Mouse (Mus musculus): Measurements from ENCODE around the gene Dtd1.

The Dtd1 gene

DNA sequence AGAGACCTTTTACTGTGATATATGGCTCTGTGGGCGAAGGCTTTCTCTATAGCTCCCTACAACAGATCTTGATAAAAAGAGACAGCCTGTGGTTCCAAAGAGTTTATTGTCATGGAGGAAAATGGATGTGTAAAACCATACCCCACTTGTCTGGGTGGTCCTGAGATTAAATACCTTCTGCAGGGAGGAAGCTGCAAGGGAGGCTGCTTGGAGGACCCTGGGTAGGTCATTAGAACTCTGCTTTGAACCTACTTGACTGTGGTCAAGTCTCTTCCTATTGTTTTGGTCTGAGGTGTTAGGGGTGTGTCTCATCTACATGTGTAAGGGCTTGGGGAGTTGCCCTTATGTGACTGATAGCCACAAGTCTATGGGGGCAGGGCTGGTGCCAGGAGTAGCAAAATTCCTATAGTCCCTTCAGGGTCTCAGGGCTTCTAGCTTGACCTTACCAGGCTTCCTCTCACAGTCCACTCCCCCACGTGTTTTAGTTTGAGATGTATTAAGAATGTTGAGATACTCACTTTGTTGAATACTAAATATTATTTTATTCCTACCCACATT, 115.6 kb downstream of the Dtd1 start:
- no peak for DNase-seq (ENCODE audit: low spot score in 2 of 2)

DNA sequence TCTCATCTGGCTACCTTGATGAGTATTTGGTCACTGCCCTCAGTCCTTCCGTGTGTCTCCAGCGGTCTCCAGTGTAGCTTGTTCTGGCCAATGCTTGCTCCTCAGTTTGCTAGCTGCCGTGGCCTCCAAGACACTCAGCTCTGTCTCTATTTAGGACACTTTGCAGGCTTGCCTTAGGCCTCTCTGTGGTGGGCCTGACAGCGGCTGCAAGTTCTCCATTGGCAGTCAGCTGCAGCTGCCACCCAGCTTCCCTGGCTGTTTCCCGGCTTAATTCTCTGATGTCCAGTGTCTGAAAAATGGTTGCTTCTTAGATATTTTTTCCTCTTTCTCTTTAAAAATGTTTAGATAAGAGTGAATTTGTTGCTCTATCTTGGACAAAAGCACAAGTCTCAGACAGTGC, 116.6 kb downstream of the Dtd1 start:
- no peak for DNase-seq (ENCODE audit: low spot score in 2 of 2)

GRCm38 (mm10) chr2:144718273-144718672, 118.6 kb downstream of the Dtd1 start:
- DNase-seq (ENCODE audit: low spot score in 2 of 2): no peak

GRCm38 (mm10) chr2:144719294-144719693, 119.6 kb downstream of the Dtd1 start:
- DNase-seq (ENCODE audit: low spot score in 2 of 2): no peak

GRCm38 (mm10) chr2:144719718-144720117, 120.0 kb downstream of the Dtd1 start:
- no peak for DNase-seq (ENCODE audit: low spot score in 2 of 2)

GRCm38 (mm10) chr2:144720407-144720959, 120.8 kb downstream of the Dtd1 start:
- DNase-seq (ENCODE audit: low spot score in 2 of 2): no peak

- no peak for DNase-seq (ENCODE audit: low spot score in 2 of 2)
Observed at GRCm38 (mm10) chr2:144724679-144725078, 125.0 kb downstream of the Dtd1 start.

- no peak for DNase-seq (ENCODE audit: low spot score in 2 of 2)
Observed at GRCm38 (mm10) chr2:144727136-144727535, 127.4 kb downstream of the Dtd1 start.

DNA sequence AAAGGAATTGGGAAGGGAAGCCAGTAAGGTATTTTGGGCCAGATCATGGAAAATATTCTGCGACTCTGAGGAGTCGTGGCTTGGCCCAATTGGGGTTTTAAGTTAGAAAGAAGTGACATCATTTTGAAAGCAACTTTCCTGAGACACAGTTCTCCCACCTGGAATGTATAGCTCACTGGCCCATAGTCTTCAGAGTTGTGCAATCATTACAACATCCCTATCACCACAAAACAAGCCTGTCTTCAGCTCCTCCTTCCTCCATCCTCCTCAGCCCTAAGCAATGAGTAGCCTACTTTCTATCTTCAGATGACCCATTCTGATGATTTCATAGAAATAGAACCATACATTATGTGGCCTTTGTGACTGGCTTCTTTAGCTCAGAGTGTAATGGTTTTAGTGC, 130.1 kb downstream of the Dtd1 start:
- no peak for DNase-seq (ENCODE audit: low spot score in 2 of 2)

GRCm38 (mm10) chr2:144738161-144738560, 138.5 kb downstream of the Dtd1 start:
- no peak for DNase-seq (ENCODE audit: low spot score in 2 of 2)

DNA sequence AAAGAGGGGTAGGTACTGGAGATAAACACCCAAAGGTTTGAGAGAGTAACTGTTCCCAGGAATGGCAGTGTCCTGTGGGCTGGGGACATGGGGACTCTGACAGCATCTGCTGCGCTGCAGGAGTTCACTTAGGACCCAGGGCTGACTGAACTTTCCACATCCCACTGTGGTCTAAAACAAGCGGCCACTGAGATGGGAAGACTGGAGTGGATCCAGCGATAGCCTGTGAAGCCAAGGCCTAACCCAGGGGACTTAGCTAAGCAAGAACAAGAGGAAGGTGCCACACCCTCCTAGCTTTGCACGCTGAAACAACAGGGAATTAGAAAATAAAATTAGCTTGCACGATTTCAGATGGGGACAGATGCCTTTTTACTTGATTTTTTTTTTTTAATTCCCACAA, 138.9 kb downstream of the Dtd1 start:
- no peak for DNase-seq (ENCODE audit: low spot score in 2 of 2)

DNA sequence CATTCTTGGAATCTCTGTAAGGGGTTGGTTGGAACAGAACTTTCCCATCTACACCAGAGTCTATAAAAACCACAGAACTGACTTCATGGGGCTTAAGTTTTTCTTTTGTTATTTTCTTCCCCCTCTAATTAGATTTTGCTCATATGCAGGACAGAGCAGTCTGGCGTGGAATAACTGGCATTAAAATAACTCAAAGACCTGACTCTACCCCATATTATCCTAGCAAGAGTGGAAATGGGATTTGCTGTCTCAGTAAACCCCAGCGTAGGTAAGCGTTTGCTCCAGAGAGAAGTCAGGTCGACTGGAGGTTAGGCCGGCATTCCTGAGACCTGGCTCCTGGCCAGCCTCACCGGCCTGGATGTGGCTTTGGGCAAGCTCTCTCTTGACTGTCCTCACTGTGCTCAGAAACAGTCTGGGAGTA, 140.9 kb downstream of the Dtd1 start:
- no peak for DNase-seq (ENCODE audit: low spot score in 2 of 2)

DNA sequence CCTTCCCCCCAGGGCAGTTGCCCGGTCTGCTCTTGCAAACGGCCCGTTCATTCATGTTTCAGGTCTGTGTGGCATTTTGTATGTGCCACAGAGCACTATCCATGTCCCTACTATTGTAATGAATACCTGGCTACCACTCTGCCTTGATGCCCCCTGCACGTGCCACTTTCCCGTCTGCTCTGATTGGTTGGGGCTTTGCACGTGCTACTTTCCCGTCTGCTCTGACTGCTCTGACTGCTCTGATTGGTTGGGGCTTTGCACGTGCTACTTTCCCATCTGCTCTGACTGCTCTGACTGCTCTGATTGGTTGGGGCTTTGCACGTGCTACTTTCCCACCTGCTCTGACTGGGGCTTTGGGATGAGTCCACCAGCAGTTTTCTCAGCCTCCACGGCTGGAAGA, 142.3 kb downstream of the Dtd1 start:
- no peak for DNase-seq (ENCODE audit: low spot score in 2 of 2)

DNA sequence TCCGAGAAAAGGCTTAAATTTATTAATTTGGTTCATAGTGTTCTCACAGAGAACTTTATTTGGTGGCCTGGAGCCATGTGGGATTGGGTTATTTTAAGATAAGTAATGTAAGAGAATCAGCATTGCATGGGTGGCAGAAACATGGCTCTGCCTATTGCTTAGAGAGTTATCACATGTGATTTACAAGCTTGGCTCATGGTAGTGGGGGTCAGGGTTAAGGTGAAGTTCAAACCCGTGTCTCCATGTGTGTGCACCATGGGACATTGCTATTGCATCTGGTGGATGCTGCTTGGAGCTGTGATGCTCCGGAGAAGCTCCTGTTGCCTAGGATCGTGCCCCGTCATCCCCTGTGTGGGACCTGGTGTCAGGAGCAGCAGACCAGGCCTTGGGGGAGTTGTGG, 143.6 kb downstream of the Dtd1 start:
- DNase-seq (ENCODE audit: low spot score in 2 of 2): no peak

- no peak for DNase-seq (ENCODE audit: low spot score in 2 of 2)
Observed at GRCm38 (mm10) chr2:144745266-144745665, 145.6 kb downstream of the Dtd1 start.

GRCm38 (mm10) chr2:144746046-144746783, 146.5 kb downstream of the Dtd1 start:
- DNase-seq (ENCODE audit: low spot score in 2 of 2): no peak

DNA sequence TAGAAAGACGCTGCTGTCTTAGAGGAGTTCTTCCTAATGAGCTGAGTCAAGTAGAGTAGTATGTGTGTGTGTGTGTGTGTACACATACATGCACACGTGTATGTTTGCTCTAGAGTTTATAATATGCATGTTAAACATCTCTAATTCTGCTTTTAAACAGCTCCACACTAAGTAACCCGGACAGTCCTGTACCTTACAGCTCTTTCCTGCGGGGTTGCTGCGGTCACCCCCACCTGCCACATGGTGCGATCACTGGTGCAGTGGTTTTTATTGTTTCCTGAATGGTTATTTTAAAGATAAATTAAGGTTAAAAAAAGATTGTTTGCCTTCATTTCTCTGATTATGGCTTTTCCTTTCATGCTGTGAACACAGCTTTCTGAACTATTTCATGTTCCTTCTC, 153.9 kb downstream of the Dtd1 start:
- DNase-seq (ENCODE audit: low spot score in 2 of 2): no peak

DNA sequence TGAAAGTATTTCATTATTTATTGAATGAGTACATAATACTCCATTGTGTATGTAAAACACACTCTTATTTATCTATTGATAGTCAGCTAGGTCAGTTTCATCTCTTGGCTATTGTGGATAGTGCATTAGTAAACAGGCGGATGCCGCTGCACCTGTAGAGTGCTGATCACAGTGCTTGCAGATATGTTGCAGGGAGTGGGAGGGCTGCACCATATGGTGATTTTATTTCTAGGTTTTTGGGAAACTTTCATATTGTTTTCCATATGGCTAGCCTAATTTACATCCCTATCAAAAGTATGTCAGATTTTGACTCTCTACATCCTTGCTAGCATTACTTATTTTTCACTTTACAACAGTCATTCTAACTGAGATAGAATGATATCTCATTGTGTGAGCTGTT, 155.3 kb downstream of the Dtd1 start:
- DNase-seq (ENCODE audit: low spot score in 2 of 2): no peak

DNA sequence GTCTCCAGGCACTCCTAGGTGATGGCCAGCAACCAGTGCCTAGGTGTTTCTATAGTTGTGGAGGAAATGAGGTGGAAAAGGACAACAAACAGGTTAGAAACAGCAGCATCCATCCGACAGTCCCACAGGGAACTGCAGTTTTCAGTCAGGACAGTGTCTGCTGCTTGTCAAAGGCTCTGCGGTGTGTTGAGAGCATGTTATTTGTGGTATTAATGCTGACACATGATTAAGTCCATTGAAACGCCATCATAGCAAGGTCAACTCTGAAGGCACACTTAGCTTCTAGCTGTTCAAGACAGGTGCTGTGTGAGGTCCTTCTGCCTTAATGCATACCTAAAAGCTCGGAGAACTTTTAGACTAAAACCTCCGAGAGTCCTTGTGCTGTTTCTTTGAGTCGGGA, 161.0 kb downstream of the Dtd1 start:
- no peak for DNase-seq (ENCODE audit: low spot score in 2 of 2)

GRCm38 (mm10) chr2:144763706-144764105, 164.0 kb downstream of the Dtd1 start:
- DNase-seq (ENCODE audit: low spot score in 2 of 2): no peak

DNA sequence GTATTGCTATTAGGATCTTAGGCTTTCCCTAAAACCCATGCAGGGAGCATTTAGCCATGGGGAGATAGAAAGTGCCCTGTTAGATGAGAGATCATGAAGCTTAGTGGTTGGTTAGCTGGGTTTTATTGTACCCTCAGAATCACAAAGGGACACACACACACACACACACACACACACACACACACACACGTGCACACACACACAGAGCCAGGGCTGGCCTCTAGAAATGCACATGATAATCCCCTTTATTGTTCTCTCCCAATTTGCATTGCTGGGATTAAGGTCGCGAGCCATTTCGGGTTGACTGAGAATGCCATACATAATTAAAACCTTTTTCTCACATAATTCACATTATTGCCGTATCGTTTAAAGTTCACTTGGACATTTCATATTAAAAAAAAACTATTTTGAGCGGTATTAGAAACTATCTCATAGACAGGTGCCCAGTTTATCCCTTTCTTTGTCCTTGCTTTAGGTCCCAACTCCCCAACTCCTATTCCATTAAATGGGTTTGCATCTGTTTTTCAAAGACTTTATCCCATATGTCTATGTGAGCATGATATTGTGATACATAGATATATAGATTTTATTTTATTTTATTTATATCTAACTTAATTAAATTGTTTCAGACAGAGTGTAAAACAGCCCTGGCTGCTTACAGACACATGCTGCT, 164.6 kb downstream of the Dtd1 start:
- no peak for DNase-seq (ENCODE audit: low spot score in 2 of 2)

DNA sequence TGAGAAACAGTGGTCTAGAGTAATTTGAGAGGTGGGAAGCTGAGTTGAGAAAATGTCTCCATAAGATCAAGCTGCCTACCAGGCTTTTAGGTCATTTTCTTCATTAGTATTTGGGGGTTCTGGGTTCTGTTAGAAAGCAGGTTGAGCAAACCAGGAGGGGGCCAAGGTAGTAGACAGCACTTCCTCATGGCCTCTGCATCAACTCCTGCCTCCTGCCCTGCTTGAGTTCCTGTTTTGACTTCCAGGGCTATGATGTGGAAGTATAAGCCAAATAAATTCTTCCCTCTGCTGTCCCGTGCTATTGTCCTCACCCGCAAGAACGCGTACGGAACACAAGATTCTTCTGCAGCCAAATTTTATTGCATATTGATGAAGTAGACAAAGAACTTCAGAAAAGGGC, 165.5 kb downstream of the Dtd1 start:
- no peak for DNase-seq (ENCODE audit: low spot score in 2 of 2)

All from frontal cortex, postnatal 14 days (tissue).